Mouse (Mus musculus) bone marrow macrophage, adult 2 months (primary cell): Measurements from ENCODE around the gene Cnp. TPM values are rescaled to one million over a fixed set of nuclear protein-coding genes. Genes with fewer than 3 reads are reported as not detected.

Source experiments
- H3K27ac ChIP-seq: 2 replicates; pipeline ENCODE4 v1.5.1; 2012; ENCODE audit warnings: low read depth, low read length; ENCODE audit not compliant: insufficient read depth
- H3K4me1 ChIP-seq: 2 replicates; pipeline ENCODE4 v1.6.1; 2012; ENCODE audit warnings: low read length; ENCODE audit not compliant: control insufficient read depth, insufficient read depth
- H3K4me3 ChIP-seq: 2 replicates; pipeline ENCODE4 v1.5.1; 2012; ENCODE audit warnings: mild to moderate bottlenecking, low read length, moderate library complexity; ENCODE audit not compliant: insufficient read depth
- CTCF ChIP-seq: IDR thresholded peaks from 2 replicates; pipeline ENCODE4 v1.5.1; 2012; ENCODE audit warnings: low read depth, mild to moderate bottlenecking, low read length, moderate library complexity
- POLR2A ChIP-seq: IDR thresholded peaks from 2 replicates; pipeline ENCODE4 v1.6.1; 2012; ENCODE audit warnings: mild to moderate bottlenecking, low read depth, low read length, borderline replicate concordance
- polyA plus RNA-seq: library from polyadenylated mRNA; stranded (reverse); fragments of >200 nt; gene quantifications from 2 replicates; pipeline ENCODE4 v1.2.4, GENCODE M21; 2012; ENCODE audit not compliant: missing spikeins, insufficient read depth, insufficient read length

Gene Cnp
- polyA plus RNA-seq, 1 experiment: 40.3 TPM

DNA sequence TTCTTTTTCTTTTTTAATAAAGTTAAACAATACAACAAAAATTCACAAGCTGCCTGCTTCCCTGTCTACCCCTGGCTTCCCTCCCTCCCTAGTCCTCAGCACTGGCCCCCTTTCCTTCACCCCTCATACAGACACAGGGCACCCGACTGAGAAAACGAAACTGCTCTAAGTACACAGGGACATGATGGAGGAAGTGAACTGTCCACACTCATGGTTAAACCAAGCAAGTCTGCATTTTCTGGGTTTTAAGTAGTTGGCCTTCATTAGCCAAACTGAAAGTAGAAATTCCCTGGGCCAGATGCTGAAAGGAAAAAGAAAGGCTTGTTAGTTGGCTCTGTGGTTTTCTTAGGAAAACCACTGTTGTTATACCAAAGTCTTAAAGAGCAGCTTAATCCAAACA is 8.1 kb downstream of the Cnp start:
- H3K4me3 ChIP-seq: no peak overlapping the region
- H3K27ac ChIP-seq: no peak overlapping the region
- peaks cover 5% of the 10 kb centered on the region for H3K4me1 ChIP-seq
- TF ChIP-seq CTCF (no peak), POLR2A (no peak)

DNA sequence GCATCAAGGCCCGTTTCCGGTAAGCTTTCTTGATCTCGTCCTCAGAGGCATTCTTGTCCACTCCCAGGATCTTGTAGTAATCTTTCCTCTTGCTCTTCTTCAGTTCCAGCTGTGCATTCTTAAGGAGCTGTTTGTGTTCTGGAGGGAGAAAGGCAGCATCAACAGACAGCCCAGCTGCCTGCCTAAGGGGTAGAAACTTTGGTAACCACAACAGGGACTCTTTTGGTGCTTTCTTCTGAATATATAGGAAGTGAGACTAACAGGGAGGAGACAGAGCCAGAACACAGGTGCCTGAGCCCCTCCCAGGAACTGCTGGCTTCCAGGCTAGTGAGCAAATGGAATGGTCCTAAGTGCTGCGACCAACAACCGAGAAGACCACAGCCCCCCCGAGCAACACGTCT is 9.9 kb downstream of the Cnp start:
- no peak overlapping the region for H3K27ac ChIP-seq
- no peak overlapping the region for H3K4me3 ChIP-seq
- TF ChIP-seq CTCF (no peak), POLR2A (no peak)
- peaks cover 13% of the 10 kb centered on the region for H3K4me1 ChIP-seq

- no peak overlapping the region for H3K27ac ChIP-seq
- H3K4me3 ChIP-seq: no peak overlapping the region
- peaks cover 14% of the 10 kb centered on the region for H3K4me1 ChIP-seq
- TF ChIP-seq POLR2A (no peak), CTCF (no peak)
Observed at GRCm38 (mm10) chr11:100585148-100585547, 10.4 kb downstream of the Cnp start.

DNA sequence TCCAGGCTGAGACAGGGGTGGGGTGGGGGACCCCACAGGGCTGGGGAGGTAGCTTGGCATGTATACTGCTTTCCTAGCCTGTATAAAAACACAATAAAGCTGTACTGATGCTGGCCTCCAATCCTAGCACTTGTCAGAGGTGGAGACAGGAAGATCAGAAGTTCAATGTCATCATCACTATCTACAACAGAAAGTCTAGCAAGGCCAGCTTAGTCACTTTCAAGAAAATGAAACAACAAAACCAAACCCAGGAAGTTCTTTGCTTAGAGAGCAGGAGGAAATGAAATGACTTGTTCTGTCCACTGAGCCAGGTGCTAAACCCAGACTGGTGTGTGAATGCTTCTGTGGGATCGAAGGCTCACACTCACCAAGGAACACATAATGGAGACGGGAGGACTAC is 13.8 kb downstream of the Cnp start:
- no peak overlapping the region for H3K27ac ChIP-seq
- no peak overlapping the region for H3K4me3 ChIP-seq
- peaks cover 9% of the 10 kb centered on the region; the same call in 1 of the 2 replicates for H3K4me1 ChIP-seq
- TF ChIP-seq CTCF (no peak), POLR2A (no peak)

DNA sequence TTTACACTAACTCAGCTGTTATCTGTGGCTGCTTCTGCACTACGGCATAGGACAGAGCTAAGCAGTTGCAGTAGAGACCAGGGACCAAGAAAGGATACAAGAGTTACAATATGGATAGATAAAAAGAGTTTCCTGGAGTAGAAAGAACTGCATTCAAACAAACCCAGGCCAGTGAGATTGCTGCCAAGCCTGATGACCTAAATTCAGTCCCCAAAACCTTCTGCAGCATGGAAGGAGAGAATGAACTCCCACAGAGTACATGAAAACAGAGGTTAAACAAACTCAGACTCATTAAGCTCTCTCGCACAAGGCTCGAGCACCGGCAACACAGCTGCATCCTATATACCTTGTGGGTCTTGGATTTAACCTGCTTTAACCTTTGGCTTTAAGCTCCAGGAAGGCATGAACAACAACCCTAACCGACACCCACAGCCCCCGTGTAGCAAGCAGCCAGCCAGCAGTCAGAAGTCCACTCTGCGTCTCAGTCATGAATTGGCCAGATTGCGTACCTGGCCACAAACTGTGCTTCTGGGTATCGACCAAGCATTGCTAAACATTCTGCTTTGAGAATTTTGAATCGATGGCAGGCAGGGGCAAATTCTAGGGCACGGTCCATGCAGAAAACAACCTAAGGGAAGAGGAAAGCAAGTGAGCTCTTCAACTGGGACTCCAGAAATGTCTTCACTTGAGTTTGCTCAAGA is 17.8 kb downstream of the Cnp start:
- TF ChIP-seq POLR2A (no peak), CTCF (no peak)
- H3K27ac ChIP-seq: no peak overlapping the region
- H3K4me1 ChIP-seq: peaks cover 8% of the 10 kb centered on the region; the same call in 1 of the 2 replicates
- H3K4me3 ChIP-seq: no peak overlapping the region

GRCm38 (mm10) chr11:100594608-100595007 is 19.9 kb downstream of the Cnp start:
- H3K4me3 ChIP-seq: no peak overlapping the region
- no peak for TF ChIP-seq CTCF
- TF ChIP-seq POLR2A: no peak
- no peak overlapping the region for H3K27ac ChIP-seq
- H3K4me1 ChIP-seq: 0 out of 2 replicates have a peak, but pooled peaks cover under 1% of the 10 kb centered on the region

GRCm38 (mm10) chr11:100595533-100595932 is 20.8 kb downstream of the Cnp start:
- Histone ChIP-seq H3K27ac (no peak overlapping the region), H3K4me1 (no peaks in the 10 kb centered on the region), H3K4me3 (no peak overlapping the region)
- TF ChIP-seq POLR2A: no peak
- no peak for TF ChIP-seq CTCF

DNA sequence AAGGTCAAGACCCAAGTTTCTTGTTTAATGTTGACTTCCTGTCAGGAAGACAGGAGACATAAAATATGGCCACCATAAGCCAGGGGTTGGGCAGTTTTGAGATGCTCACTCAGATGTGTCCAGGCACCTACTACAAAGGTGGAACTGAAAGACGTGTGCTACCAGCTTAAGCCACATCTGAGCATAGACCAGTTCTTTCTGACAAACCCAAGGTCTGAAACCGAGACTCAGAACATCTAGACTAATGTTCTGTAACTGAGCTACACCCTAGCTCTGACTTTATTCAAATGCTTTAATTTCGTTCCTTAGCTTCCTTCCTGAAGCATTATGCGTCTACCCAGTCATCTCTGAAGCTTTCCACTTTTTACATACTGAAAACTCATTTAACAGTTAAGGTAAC is 23.4 kb downstream of the Cnp start:
- H3K27ac ChIP-seq: no peak overlapping the region

DNA sequence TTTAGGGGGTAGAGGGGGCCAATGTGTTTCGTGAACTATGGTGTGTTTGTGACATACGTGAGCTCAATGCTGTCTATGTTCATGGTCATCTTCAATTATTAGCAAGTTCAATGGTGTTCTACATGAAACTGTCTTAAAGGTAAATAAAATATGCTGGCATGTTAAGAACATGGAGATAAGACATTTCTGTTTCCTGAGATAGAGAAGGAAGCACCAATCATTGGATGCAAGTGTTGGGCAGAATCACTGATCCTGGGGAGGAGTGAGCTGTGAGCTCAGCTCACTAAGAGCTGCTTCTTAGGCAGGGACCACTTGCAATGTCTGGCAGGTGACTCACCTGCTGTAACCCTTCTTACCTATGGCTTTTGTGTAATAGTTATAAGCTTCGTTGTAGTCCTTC is 26.7 kb downstream of the Cnp start:
- TF ChIP-seq CTCF (no peak), POLR2A (no peak)
- H3K4me1 ChIP-seq: peaks cover 4% of the 10 kb centered on the region
- no peak overlapping the region for H3K4me3 ChIP-seq
- no peak overlapping the region for H3K27ac ChIP-seq

More for the DNA sequence above, 23.4 kb downstream of the Cnp start:
- TF ChIP-seq POLR2A (no peak), CTCF (no peak)
- H3K4me1 ChIP-seq: no peaks in the 10 kb centered on the region
- no peak overlapping the region for H3K4me3 ChIP-seq

- no peak overlapping the region for H3K27ac ChIP-seq
- H3K4me1 ChIP-seq: peaks cover 11% of the 10 kb centered on the region
- TF ChIP-seq POLR2A: no peak
- TF ChIP-seq CTCF: no peak
- no peak overlapping the region for H3K4me3 ChIP-seq
Observed at GRCm38 (mm10) chr11:100603155-100603554, 28.5 kb downstream of the Cnp start.

DNA sequence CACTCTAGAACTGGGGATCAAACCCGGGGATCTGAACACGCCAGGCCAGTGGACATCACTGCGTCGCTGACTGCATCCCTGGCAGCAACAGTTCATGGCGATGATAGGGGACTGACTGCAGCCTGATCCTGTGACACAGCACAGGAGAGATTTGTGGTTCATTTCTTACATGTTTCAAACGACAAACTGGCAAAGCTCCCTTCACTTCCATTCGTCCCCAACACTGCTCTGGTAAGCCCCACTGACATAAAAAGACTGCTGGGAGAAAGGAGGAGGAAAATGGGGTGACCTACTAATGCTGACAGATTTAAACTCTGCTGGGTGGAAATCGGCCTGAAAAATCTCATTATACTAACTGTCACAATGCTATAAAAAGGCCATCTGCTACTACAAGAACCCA is 29.1 kb downstream of the Cnp start:
- H3K27ac ChIP-seq: no peak overlapping the region
- peaks cover 17% of the 10 kb centered on the region for H3K4me1 ChIP-seq
- no peak overlapping the region for H3K4me3 ChIP-seq
- TF ChIP-seq POLR2A: no peak
- TF ChIP-seq CTCF: no peak
